Mouse (Mus musculus) heart, embryonic 11.5 days (tissue): ENCODE results near the gene Rdx. TPM values are rescaled to one million over a fixed set of nuclear protein-coding genes. Genes with fewer than 3 reads are reported as not detected.

Experiments used
- ATAC-seq: fragments of 200-750 bp; cut with Nextera tagmentation; replicated peaks from 2 replicates; pipeline ENCODE4 v1.8.0; 2017; ENCODE audit warnings: moderate library complexity; ENCODE audit not compliant: insufficient number of reproducible peaks, low FRiP score, low TSS enrichment
- H3K27ac ChIP-seq: fragments of 300-500 bp; sonication (generic); 2 replicates; pipeline ENCODE4 v1.5.1; 2014; ENCODE audit warnings: mild to moderate bottlenecking, low read depth, low read length
- H3K27me3 ChIP-seq: fragments of 300-500 bp; sonication (generic); 2 replicates; pipeline ENCODE4 v1.6.1; 2014; ENCODE audit warnings: mild to moderate bottlenecking, low read length, mixed read lengths; ENCODE audit not compliant: control insufficient read depth, insufficient read depth
- H3K36me3 ChIP-seq: fragments of 300-500 bp; sonication (generic); 2 replicates; pipeline ENCODE4 v1.6.1; 2014; ENCODE audit warnings: mild to moderate bottlenecking, low read length, moderate library complexity, mixed read lengths; ENCODE audit not compliant: control insufficient read depth, insufficient read depth
- H3K4me1 ChIP-seq: fragments of 300-500 bp; sonication (generic); 2 replicates; pipeline ENCODE4 v1.6.1; 2014; ENCODE audit warnings: low read length; ENCODE audit not compliant: control insufficient read depth, insufficient read depth
- H3K4me2 ChIP-seq: fragments of 300-500 bp; sonication (generic); 2 replicates; pipeline ENCODE4 v1.6.1; 2014; ENCODE audit warnings: mild to moderate bottlenecking, moderate library complexity
- H3K4me3 ChIP-seq: fragments of 300-500 bp; sonication (generic); 2 replicates; pipeline ENCODE4 v1.5.1; 2014; ENCODE audit warnings: low read depth, low read length
- H3K9ac ChIP-seq: fragments of 300-500 bp; sonication (generic); 2 replicates; pipeline ENCODE4 v1.6.1; 2014; ENCODE audit warnings: mild to moderate bottlenecking, low read depth, low read length, moderate library complexity
- H3K9me3 ChIP-seq: fragments of 300-500 bp; sonication (generic); replicated peaks from 2 replicates; pipeline ENCODE4 v1.6.1; 2016; ENCODE audit warnings: low read length; ENCODE audit not compliant: control insufficient read depth
- WGBS: fragments of 180-500 bp; shearing (Covaris S2); extraction: QIAGEN DNeasy Blood & Tissue Kit; methylation state at CpG from one replicate; pipeline ENCODE4 v1.1.7; 2014; ENCODE audit not compliant: insufficient replicate concordance; 5-methylcytosine and 5-hydroxymethylcytosine counted together
- polyA plus RNA-seq: library from polyadenylated mRNA; unstranded; fragments of >200 nt; fragmentation: Nextera tagmentation; extraction: Ambion mirVana; gene quantifications from 2 replicates; pipeline ENCODE4 v1.2.1, GENCODE M21; 2014

Gene Rdx
- polyA plus RNA-seq, 1 experiment from 2014 or later, result 213 TPM

DNA sequence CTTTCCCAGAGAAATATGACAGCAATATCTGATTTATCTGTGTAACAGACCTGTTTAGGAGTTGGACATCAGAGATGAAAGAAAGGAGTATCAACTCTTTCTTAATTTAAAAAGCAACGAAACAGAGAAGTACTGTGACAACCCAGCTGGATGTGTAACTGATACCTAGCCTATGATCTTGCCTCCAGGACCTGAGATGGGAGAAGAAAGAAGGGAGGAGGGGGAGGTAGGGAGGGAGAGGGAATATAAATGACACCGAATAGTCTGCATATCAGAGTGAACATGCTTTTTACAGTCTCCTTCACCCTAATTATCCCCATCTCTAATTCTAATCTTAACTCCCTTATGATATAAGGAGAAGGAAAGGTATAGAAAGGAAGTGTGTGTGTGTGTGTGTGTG lies 29.1 kb upstream of the Rdx start:
- Histone ChIP-seq H3K4me1 (no peaks in the 10 kb centered on the region), H3K27ac (no peak overlapping the region), H3K36me3 (no peaks in the 10 kb centered on the region), H3K4me2 (no peak overlapping the region), H3K9ac (no peak overlapping the region), H3K27me3 (no peaks in the 10 kb centered on the region), H3K9me3 (no peaks in the 10 kb centered on the region), H3K4me3 (no peak overlapping the region)
- 72% methylated on average over 2 of the region's 2 CpGs for WGBS
- no peak for ATAC-seq

DNA sequence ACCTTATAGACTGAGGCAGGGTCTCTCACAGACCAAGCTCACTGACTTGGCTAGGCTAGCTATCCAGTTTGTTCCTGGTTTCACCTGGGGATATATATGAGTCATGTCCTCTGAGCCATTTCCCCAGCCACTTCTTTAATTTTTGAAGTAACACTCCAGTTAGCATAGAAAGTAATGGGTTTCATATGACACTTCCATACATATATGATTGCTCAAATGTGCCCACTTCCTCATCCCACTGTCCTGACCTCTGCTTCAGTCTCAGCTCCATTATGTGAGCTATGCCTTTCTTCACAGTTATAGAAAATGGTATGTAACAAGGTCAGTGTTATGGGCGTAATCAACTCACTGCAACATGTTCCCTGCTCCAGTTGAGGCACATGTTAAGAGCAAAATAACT lies 28.5 kb upstream of the Rdx start:
- no peaks in the 10 kb centered on the region for H3K27me3 ChIP-seq
- H3K4me3 ChIP-seq, result no peak overlapping the region
- H3K27ac ChIP-seq, result no peak overlapping the region
- no peaks in the 10 kb centered on the region for H3K9me3 ChIP-seq
- no peaks in the 10 kb centered on the region for H3K4me1 ChIP-seq
- H3K4me2 ChIP-seq, result no peak overlapping the region
- 80% methylated on average over 1 of the region's 1 CpGs for WGBS
- ATAC-seq, result no peak
- H3K9ac ChIP-seq, result no peak overlapping the region
- no peaks in the 10 kb centered on the region for H3K36me3 ChIP-seq

DNA sequence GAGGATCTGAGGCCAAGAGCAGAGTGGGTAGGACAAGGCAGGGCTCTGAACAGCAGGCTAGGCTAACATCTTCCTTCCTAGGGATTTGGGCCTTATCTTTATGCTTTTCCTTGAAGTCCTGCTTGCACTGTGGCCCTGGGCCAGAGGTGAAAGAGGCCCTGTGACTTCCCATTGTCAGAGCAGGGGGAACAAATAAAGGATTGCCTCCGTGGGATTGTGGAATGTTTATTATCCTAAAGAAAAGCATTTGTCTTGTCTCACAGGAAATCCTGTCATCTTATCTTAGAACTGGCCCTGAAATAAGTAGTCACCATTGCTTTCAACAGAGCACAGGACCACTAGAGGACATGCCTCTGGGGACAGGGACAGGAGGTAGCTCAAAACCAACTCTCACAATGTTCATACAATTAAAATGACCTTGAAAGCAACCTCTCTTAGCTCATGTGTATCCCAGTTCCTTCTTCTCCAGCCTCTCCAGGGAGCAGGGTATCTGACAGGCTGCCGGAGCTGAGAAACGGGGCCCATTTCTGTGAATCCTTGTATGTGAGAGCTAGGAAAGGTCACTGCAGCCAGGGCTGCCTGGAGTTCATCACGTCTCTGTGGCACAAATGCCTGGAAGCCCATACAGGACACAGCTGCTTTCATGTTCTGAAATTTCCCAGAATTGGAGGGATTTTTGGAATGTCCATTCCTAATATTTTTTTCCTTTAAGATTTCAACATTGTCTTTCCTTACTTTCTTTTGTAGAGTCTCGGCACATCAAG lies 19.5 kb upstream of the Rdx start:
- H3K27ac ChIP-seq, result peak overlapping the region; percentile 75
- no peaks in the 10 kb centered on the region for H3K9me3 ChIP-seq
- WGBS, result 14% methylated on average over 5 of the region's 5 CpGs
- H3K4me3 ChIP-seq, result no peak overlapping the region
- H3K36me3 ChIP-seq, result no peaks in the 10 kb centered on the region
- no peak overlapping the region for H3K9ac ChIP-seq
- H3K27me3 ChIP-seq, result no peaks in the 10 kb centered on the region
- H3K4me1 ChIP-seq, result peaks cover 10% of the 10 kb centered on the region
- peak; percentile 85 for ATAC-seq
- peak overlapping the region; percentile 31; the same call in 1 of the 2 replicates for H3K4me2 ChIP-seq

DNA sequence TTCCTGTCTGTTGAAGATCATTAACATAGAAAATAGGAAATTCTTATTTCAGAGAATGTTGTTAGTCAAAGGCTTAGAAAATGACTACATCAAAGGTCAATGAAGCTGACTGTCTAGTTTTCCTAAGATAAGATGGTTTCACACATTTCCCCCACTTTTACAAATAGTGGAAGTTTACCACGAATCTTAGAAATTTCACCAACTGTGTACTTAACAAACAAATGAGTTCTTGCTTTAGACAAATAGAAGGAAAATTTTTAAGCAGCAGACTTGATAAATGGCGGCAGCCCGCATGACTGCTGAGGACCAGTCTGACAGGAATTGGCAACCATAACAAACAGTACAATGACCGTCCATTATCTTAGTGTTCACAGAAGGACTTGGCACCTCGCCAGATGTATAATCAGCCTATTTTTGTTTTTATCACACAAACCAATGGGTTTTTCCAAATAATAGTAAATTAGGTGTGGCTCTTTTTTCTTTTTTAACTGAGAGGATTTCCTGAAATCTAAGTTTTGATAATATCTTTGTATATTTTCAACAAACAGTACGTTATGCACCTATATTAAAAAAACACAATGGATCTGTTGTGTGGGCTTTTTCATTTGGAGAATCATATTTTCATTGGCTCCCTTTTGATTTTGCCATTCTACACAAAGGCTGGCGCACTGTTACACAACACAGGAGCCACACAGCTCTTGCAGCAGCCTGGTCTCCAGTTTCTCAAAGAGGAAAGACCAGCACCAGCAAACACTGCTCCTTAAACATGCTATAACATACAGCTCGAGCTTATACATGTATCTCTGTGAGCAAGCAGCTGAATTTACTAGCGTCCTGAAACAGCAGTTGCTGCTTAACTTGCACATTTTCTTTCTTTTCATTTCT lies 18.2 kb upstream of the Rdx start:
- H3K27ac ChIP-seq, result no peak overlapping the region; the same call in 1 of the 2 replicates
- WGBS, result 46% methylated on average over 9 of the region's 9 CpGs
- no peaks in the 10 kb centered on the region for H3K9me3 ChIP-seq
- no peak for ATAC-seq
- H3K9ac ChIP-seq, result no peak overlapping the region
- H3K27me3 ChIP-seq, result no peaks in the 10 kb centered on the region
- H3K36me3 ChIP-seq, result no peaks in the 10 kb centered on the region
- peaks cover 10% of the 10 kb centered on the region for H3K4me1 ChIP-seq
- no peak overlapping the region for H3K4me3 ChIP-seq
- no peak overlapping the region for H3K4me2 ChIP-seq

DNA sequence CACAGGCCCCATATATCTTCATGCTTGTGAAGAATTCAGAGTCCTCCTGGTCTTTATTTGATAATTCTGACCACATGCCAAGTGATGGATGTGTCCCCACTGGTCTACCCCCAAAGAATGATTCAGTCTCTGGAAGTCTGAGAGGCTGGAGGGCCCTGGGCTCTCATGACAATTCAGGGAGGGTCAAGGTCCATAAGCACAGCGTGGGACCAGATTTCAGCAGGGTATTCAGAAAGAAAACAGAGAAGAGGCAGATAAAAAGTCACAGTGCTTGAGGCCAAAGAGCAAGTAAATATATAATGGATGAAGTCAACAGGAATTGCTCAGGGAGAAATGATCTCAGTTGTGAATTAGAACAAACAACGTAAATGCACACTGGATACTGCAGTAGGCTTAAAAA lies 15.5 kb upstream of the Rdx start:
- Histone ChIP-seq H3K27me3 (no peaks in the 10 kb centered on the region), H3K9me3 (no peaks in the 10 kb centered on the region), H3K36me3 (no peaks in the 10 kb centered on the region), H3K27ac (no peak overlapping the region), H3K9ac (no peak overlapping the region), H3K4me3 (no peak overlapping the region), H3K4me1 (peaks cover 10% of the 10 kb centered on the region), H3K4me2 (no peak overlapping the region)
- ATAC-seq, result no peak
- WGBS, result 61% methylated on average over 2 of the region's 2 CpGs

DNA sequence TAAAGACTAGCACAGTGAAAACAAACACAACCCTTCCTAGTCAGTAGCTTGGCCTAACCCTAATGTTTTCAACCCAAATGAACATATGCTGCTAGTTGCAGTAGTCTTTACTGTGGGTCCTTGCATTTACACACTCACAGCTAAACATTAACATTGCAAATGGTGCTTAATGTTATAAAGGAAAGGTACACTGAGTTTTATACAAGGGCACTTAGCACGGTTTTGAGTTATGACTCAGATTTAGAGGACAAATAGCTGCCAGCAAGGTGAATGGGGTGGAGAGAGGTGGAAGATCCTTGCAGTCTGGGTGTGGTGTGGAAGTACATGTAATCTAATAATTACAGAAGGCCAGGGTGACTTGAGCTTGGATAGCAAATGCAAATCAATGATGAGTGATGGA lies 9.5 kb upstream of the Rdx start:
- no peak overlapping the region for H3K9ac ChIP-seq
- H3K4me1 ChIP-seq, result no peaks in the 10 kb centered on the region
- ATAC-seq, result no peak
- no peaks in the 10 kb centered on the region for H3K9me3 ChIP-seq
- H3K4me2 ChIP-seq, result no peak overlapping the region
- no peaks in the 10 kb centered on the region for H3K36me3 ChIP-seq
- H3K27me3 ChIP-seq, result no peaks in the 10 kb centered on the region
- no peak overlapping the region for H3K4me3 ChIP-seq
- H3K27ac ChIP-seq, result no peak overlapping the region
- 78% methylated on average over 1 of the region's 1 CpGs for WGBS

DNA sequence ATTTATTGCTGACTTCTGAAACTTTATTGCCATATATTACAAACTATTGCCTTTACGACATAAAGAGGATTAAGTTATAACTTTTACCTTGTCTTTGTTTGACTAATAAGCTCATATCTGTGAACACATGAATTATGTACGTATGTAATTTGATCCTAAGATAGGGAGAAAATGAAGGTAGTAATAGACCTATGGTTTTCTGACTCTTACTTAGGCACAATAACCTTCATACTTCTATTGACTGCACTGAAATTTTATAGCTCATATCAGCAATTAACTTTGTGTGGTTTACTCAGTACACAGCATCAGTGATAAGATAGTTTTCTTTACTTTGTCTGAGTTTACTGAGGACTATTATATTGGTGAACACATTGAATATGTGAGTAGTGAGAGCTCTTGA lies 5.3 kb upstream of the Rdx start:
- WGBS, result 89% methylated on average over 2 of the region's 2 CpGs
- Histone ChIP-seq H3K36me3 (no peaks in the 10 kb centered on the region), H3K9me3 (no peaks in the 10 kb centered on the region), H3K4me2 (no peak overlapping the region), H3K4me3 (no peak overlapping the region), H3K4me1 (peaks cover 2% of the 10 kb centered on the region), H3K27ac (no peak overlapping the region), H3K9ac (no peak overlapping the region), H3K27me3 (no peaks in the 10 kb centered on the region)
- ATAC-seq, result no peak

DNA sequence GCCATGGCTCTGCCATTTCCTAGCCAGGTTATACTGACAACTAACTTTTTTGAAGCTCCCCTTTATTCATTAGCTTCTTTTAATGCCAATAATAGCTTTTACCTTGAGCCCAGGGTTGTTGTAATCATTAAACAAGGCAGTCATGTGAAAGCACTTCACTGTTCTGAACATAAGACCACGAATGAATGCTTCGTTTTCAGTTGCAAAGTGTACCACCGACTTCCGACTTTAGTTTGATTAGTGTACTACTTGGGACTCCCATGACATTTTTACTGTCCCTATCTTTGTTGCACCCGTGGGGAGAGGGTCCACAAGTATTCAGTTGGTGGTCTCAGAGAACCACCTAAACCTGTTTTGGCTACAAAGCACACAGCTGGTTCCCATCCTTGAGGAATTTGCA lies 287 bp upstream of the Rdx start:
- 23% methylated on average over 5 of the region's 5 CpGs for WGBS

More for the DNA sequence above, 287 bp upstream of the Rdx start:
- Histone ChIP-seq H3K27ac (peak overlapping the region; percentile 99; the same call in 1 of the 2 replicates), H3K9ac (no peak overlapping the region), H3K4me2 (peak overlapping the region; percentile 62), H3K4me1 (peaks cover 11% of the 10 kb centered on the region), H3K4me3 (peak overlapping the region; percentile 95), H3K36me3 (no peaks in the 10 kb centered on the region), H3K27me3 (no peaks in the 10 kb centered on the region), H3K9me3 (no peaks in the 10 kb centered on the region)
- ATAC-seq, result no peak
